Mouse (Mus musculus) cortical plate, adult 2 months (tissue): Measurements from ENCODE around the gene Ppp1r35.

Experiments
- CTCF ChIP-seq: fragments of 200-500 bp; IDR thresholded peaks from 2 replicates; pipeline ENCODE4 v1.5.1; 2011; ENCODE audit warnings: mild to moderate bottlenecking, control low read depth, low read length; ENCODE audit not compliant: insufficient read depth; ENCODE audit errors: extremely low read depth
- POLR2A ChIP-seq: fragments of 200-500 bp; IDR thresholded peaks from 2 replicates; pipeline ENCODE4 v1.6.1; 2011; ENCODE audit warnings: mild to moderate bottlenecking, low read length, control low read depth; ENCODE audit not compliant: insufficient read depth; ENCODE audit errors: extremely low read depth

- TF ChIP-seq CTCF (no peak), POLR2A (no peak)
Observed at GRCm38 (mm10) chr5:137742048-137742447, 36.6 kb upstream of the Ppp1r35 start.
